In genomic region chr3:139074484-139075211, GRCm38 (mm10) we compare ENCODE assay signal across 8 mouse cellular contexts. TPM values are rescaled to one million over a fixed set of nuclear protein-coding genes. Genes with fewer than 3 reads are reported as not detected.
DNase-seq lines count a peak whose midpoint lies in the region; ATAC-seq and TF ChIP-seq lines count a peak whose summit lies in the region.

Gene Rap1gds1 (minus strand): TSS chr3:139075201.

- peaks cover 0 to 7% of the 10 kb centered on the region in 2 experiments; a peak in 2 of 4 replicates for H3K36me3 ChIP-seq in MEL (ENCODE audit: control insufficient read depth in 1 of 2, insufficient read depth in 2 of 2, low read length in 2 of 2)
- H3K36me3 ChIP-seq in lung, postnatal 0 days (ENCODE audit: insufficient read depth, low read length) = no peaks in the 10 kb centered on the region

- WGBS in lung, postnatal 0 days = under 1% methylated on average over 60 of the region's 97 CpGs

- peak within 1 kb of the TSS; percentile 74 for H3K27ac ChIP-seq in MEL (ENCODE audit: control insufficient read depth, low read depth, low read length)
- peak within 1 kb of the TSS; percentile 97 for H3K27ac ChIP-seq in lung, postnatal 0 days (ENCODE audit: low read length)

- no peak for TF ChIP-seq EP300 in MEL (IDR thresholded peaks at IDR 0.05; ENCODE audit: low read depth in 1 of 2, low read length in 2 of 2)
- no peak for TF ChIP-seq EP300 in lung, postnatal 0 days (IDR thresholded peaks at IDR 0.05)

- ATAC-seq in frontal cortex, adult (ENCODE audit: low TSS enrichment) = peak; percentile 66
- peak; percentile 14 to 36; a peak in 2 of 4 replicates for ATAC-seq in hematopoietic stem cell, adult 5-6 weeks (replicated peaks in 1 of 2; ENCODE audit: insufficient read depth in 1 of 2, low FRiP score in 2 of 2, low TSS enrichment in 1 of 2, low read depth in 1 of 2, poor library complexity in 2 of 2, severe bottlenecking in 2 of 2)
- peak; percentile 68 for ATAC-seq in lung, postnatal 0 days

- no peak for TF ChIP-seq RAD21 in MEL (IDR thresholded peaks at IDR 0.05; ENCODE audit: low read depth, low read length)

- H3K4me3 ChIP-seq in MEL (ENCODE audit: control insufficient read depth in 1 of 2, insufficient read depth in 1 of 2, low read depth in 2 of 2, low read length in 2 of 2) = peak within 1 kb of the TSS; percentile 91 to 93
- peak within 1 kb of the TSS; percentile 96 for H3K4me3 ChIP-seq in lung, postnatal 0 days (ENCODE audit: low read depth, low read length)

- H3K9ac ChIP-seq in MEL (ENCODE audit: control insufficient read depth, low read depth, low read length, poor library complexity, severe bottlenecking) = peak within 1 kb of the TSS; percentile 91
- peak within 1 kb of the TSS; percentile 86 for H3K9ac ChIP-seq in lung, postnatal 0 days (replicated peaks; ENCODE audit: low read depth)

- peak within 1 kb of the TSS; percentile 95 for H3K4me2 ChIP-seq in lung, postnatal 0 days (replicated peaks; ENCODE audit: low read depth, low read length)

- no peaks in the 10 kb centered on the region for H3K9me3 ChIP-seq in MEL (replicated peaks; ENCODE audit: insufficient read depth, low read length)
- no peaks in the 10 kb centered on the region for H3K9me3 ChIP-seq in lung, postnatal 0 days (ENCODE audit: low read length)

- no peak for TF ChIP-seq CTCF in MEL (IDR thresholded peaks at IDR 0.05 in 2 of 3, conservative IDR thresholded peaks at IDR 0.05 in 1 of 3; ENCODE audit: control insufficient read depth in 1 of 3, insufficient read depth in 1 of 3, low read depth in 2 of 3, low read length in 3 of 3, poor library complexity in 1 of 3, severe bottlenecking in 1 of 3)
- no peak for TF ChIP-seq CTCF in lung, postnatal 0 days (IDR thresholded peaks at IDR 0.05)

- no peaks in the 10 kb centered on the region for H3K27me3 ChIP-seq in MEL (ENCODE audit: control insufficient read depth in 1 of 2, insufficient read depth in 2 of 2, low read length in 2 of 2)
- H3K27me3 ChIP-seq in lung, postnatal 0 days (replicated peaks; ENCODE audit: insufficient read depth, low read length) = no peaks in the 10 kb centered on the region

- peak in 1 of 2 experiments; percentile 8; a peak in 2 of 4 replicates for TF ChIP-seq POLR2A in MEL (IDR thresholded peaks at IDR 0.05; ENCODE audit: control insufficient read depth in 1 of 2, insufficient read depth in 1 of 2, low read depth in 1 of 2, low read length in 2 of 2, poor library complexity in 1 of 2)

- H3K79me2 ChIP-seq in MEL (ENCODE audit: control insufficient read depth, insufficient read depth, low read length, poor library complexity) = peaks cover 36% of the 10 kb centered on the region

- peak; percentile 68 for DNase-seq in MEL (ENCODE audit: low read depth, low spot score)
- DNase-seq in cerebellum, adult 8-10 months = peak; percentile 70
- peak; percentile 68 to 77 for DNase-seq in layer of hippocampus, postnatal 10 days (ENCODE audit: low spot score in 2 of 2)
- DNase-seq in lung, postnatal 0 days (ENCODE audit: low spot score) = peak; percentile 68
- DNase-seq in ovary, postnatal 10 days (ENCODE audit: low spot score) = peak; percentile 69
- peak; percentile 59 to 60 for DNase-seq in thymus, postnatal 10 days (ENCODE audit: low spot score in 2 of 2)

- peaks cover 2 to 3% of the 10 kb centered on the region in 2 experiments; a peak in 1 of 4 replicates for H3K4me1 ChIP-seq in MEL (ENCODE audit: control insufficient read depth in 1 of 2, insufficient read depth in 2 of 2, low read length in 2 of 2)
- no peaks in the 10 kb centered on the region for H3K4me1 ChIP-seq in lung, postnatal 0 days (ENCODE audit: insufficient read depth, low read depth, low read length)

TF ChIP-seq in MEL, 35 proteins besides CTCF, POLR2A, EP300 and RAD21:
- TF ChIP-seq UBTF (IDR thresholded peaks at IDR 0.05; ENCODE audit: borderline replicate concordance, insufficient read depth, low read depth, low read length) (0 out of 2 replicates have a peak, but pooled peaks have one; percentile 44), BHLHE40 (IDR thresholded peaks at IDR 0.05; ENCODE audit: borderline replicate concordance, low read depth, low read length) (no peak), TCF12 (IDR thresholded peaks at IDR 0.05; ENCODE audit: low read depth, low read length) (0 out of 2 replicates have a peak, but pooled peaks have one; percentile 20), POLR2AphosphoS2 (IDR thresholded peaks at IDR 0.05; ENCODE audit: low read length) (0 out of 2 replicates have a peak, but pooled peaks have one; percentile 11)

RNA-seq across cellular contexts. Expression of gene Rap1gds1, which starts in this region (rescaled TPM):
- total RNA-seq in MEL (2012; rRNA removed) = 34.7 and 41.7 TPM in 2 replicates
- polyA plus RNA-seq in MEL (2012; ENCODE audit: insufficient read depth in 1 of 2, insufficient read length in 2 of 2, low read depth in 1 of 2, low replicate concordance in 2 of 2, missing spikeins in 1 of 2) = 10 to 100 TPM; 53.3 to 67.2 TPM
- total RNA-seq in hematopoietic stem cell, adult 5-6 weeks (2017) = 35.1 and 43.2 TPM in 2 replicates
- total RNA-seq in layer of hippocampus, postnatal 10 days (2021) = 100 to 1,000 TPM; 223 to 233 TPM
- polyA plus RNA-seq in lung, postnatal 0 days (2015; fragmentation: Nextera tagmentation; extraction: Ambion mirVana) = 31.4 and 37.9 TPM in 2 replicates

Comparison
In these comparisons a context has a peak if more than half of its experiments do, and no peak if none do; other contexts are left out.
1. Peak in every context shown above with its lines: DNase-seq, ATAC-seq, H3K4me3 ChIP-seq and H3K27ac ChIP-seq.